Mouse (Mus musculus) brain, embryonic 14.5 days (tissue): Measurements from ENCODE around the gene Arl4a.

Experiments
- CTCF ChIP-seq: fragments of 200-500 bp; IDR thresholded peaks from 2 replicates; pipeline ENCODE4 v1.5.1; 2012; ENCODE audit warnings: inconsistent platforms, mild to moderate bottlenecking, moderate library complexity, borderline replicate concordance; ENCODE audit not compliant: insufficient read depth, insufficient read length; ENCODE audit errors: extremely low read depth
- POLR2A ChIP-seq: fragments of 200-500 bp; IDR thresholded peaks from 2 replicates; pipeline ENCODE4 v1.6.1; 2012; ENCODE audit warnings: mild to moderate bottlenecking, inconsistent platforms, borderline replicate concordance; ENCODE audit not compliant: poor library complexity, insufficient read depth, insufficient read length, severe bottlenecking; ENCODE audit errors: extremely low read depth

GRCm38 (mm10) chr12:40027846-40028245 is 10.0 kb downstream of the Arl4a start:
- TF ChIP-seq POLR2A (no peak), CTCF (no peak)
